Mouse (Mus musculus) kidney, postnatal 14 days (tissue): ENCODE measurements around the gene Prdx5.
A peak's percentile ranks its signal among the peaks of the same experiment; 100 is the strongest.

ENCODE experiments used
- DNase-seq: peaks from one replicate; pipeline ENCODE4 v3.0.0; 2022; ENCODE audit warnings: mixed read lengths

The Prdx5 gene

DNA sequence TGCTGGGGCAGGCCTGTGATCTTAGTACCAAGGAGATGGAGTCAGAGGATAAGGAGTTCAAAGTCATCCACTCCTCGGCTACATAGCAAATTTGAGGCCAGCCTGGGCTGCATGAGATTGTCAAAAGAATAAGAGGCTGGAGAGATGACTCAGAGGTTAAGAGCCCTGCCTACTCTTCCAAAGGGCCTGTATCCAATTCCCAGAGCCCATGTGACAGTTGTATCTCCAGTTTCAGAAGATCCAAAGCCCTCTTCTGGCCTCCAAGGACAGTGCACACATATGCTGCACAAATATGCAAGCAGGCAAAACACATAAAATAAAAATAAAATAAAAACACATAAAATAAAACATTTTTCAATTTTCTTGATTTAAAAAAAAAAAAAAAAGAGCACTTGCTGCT, 35.6 kb downstream of the Prdx5 start:
- DNase-seq = no peak

DNA sequence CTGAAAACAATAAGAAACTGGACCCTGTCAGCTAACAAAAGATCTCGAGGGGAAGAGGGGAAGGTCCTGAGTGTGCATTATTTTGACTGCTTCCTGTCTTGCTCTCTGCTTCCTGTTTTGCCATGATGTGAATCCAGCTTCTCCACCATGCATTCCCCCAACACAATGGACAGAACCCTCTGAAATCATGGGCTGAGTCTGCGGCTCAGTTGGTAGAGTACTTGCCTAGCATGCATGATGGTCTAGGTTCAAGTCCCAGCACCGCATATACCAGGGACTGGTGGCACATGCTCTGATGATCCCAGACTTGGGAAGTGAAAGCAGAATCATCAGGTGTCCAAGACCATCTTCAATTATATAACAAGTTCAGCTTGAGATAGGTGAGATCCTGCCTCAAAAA, 37.2 kb downstream of the Prdx5 start:
- no peak for DNase-seq

DNA sequence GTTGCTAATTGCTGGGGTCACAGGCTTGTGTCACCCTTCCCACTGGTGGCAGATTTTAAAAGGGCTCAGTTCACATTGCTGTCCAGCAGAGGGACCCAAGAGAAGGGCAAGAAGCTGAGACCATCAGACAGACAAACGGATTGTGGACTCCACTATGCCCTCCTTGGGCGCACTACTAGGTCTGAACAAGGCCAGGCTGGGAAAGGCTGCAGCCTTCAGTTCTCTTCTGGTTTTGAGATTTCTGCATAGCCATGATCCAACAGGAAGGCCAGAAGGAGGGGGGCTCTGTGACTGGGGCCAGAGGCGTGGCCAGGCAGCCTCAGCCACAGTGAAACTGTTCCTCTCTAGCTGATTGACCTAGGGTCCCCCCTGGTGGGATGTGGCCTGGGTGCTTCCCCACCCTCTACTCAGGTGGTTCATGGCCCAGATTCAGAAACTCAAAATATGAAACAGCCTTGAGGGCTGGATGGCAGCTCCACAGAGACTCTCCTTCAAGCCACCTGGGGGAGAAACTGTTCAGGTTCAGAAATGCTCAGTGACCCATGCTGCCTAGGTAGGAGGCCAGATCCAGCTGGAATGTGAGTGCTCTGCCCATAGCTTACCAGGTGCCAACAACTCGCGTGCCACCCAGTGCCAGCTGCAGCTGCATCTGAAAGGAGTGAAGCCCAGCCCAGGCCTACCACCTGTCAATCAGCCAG, 38.2 kb downstream of the Prdx5 start:
- DNase-seq = peak; percentile 88

DNA sequence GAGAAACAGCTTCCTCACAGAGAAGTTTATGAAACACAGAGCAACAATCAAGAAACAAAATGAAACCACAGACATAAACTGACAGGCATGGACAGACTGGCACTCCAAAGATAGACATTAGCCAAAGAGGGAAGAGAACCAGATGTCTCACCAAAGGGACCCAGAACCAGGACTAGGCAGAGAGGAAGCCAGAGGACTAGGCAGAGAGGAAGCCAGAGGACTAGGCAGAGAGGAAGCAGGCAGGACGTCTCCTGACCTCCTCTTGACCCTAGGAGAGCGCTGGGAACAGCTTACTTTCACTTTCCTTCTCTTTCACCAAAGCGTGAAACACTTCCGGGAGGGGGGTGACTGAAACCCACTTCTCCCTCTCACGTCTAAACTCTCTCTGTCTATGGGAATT, 40.6 kb downstream of the Prdx5 start:
- peak; percentile 77 for DNase-seq

DNA sequence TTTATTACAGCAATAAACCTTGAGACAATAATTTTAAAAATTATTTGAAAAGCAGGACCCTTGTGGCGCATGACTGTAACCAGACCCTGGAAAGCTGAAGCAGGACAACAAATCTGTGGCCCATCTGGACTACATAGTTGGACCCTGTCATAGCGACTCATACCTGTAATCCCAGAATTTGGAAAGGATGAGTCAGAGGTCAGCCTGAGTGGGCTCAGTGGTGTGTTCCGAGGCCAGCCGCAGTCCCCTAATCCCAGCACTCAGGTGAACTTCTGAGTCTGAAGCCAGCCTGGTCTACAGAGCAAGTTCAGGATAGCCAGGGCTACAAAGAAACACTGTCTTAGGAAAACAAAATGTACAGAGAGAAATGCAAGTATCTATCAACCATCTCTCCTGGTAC, 48.5 kb downstream of the Prdx5 start:
- no peak for DNase-seq

DNA sequence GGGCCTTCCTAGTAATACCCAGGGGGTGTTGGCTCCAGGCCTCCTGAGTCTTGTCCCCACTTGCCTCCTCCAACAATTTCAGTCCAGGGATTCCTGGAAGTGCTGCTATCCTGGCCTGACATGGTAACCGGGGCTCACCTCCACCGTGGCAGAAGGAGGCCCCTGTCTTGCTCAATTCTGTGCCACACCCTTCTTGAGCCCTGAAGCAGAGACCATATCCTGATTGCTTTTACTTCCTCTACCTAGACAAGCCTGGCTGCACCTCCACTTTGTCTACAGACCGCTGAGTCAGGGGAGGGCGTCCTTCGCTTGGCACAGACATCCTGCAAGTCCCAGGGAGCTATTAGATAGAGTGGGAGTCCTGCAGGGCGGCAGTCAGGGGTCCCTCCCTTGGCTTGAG, 49.2 kb downstream of the Prdx5 start:
- DNase-seq = no peak

DNA sequence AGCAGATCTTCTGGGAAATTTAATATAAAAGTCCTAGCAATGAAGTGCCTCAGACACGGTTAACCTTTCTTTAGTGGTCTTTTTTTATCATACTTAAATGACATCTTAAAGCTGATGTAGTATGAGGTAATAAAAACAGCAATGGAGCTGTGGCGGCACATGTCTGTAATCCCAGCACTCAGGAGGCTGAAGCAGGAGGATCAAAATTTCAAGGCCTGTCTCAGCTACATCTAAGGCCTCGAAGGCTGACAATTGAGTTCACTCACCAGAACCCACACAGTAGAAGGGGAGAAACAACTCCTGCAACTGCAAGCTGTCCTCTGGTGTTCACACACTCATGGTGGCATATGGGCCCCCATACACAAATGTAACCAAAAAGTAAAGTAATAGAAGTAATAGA, 49.9 kb downstream of the Prdx5 start:
- DNase-seq = no peak

DNA sequence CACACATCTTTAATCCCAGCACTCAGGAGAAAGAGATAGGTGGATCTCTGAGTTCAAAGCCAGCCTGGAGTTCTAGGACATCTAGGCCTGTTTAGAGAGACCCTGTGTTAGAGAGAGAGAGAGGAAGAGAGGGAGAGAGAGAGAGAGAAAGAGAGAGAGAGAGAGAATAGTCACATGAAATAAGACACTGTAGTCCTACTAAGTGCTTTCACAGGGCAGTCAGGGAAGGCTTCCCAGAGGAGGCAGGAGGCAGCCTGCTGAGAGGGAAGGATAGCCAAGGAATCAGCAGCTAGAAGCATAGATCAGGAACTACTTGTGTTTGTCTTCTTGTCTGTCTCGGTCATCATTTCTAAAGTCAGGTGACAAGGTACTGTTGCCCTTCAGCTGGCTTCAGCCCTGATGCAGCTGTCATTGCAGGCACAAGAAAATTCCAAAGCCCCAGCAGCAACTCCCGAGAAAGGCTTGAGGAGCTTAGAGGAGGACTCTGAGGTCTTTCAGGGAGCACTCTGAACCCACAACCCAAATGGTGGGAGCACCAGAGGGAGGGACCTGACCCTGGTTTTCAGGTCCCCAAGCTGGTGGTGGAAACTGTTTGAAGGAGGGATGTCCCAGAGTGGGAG, 50.8 kb downstream of the Prdx5 start:
- no peak for DNase-seq

DNA sequence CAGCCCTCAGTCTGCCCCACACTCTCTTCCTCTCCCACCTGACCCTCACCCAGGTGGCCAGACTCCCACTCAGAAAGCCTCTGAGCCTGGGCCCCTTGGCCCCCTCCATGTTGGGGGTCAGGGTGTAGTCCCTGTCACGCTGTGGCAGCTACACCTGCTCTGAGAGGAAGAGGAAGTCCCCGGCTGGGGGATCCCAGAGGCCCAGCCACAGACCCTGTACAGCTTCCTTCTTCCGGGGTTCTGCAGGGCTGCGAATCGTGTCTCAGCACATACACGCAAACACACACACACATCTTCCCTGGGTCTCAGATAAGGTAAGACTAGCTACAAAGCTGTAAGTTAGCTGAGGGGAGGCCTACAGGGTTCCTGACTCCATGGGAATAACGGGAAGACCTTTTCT, 51.9 kb downstream of the Prdx5 start, which contains the start of gene Ccdc88b:
Ccdc88b (minus strand) TSS at position 181 of the 400 bp plus-strand sequence.
- no peak for DNase-seq

DNA sequence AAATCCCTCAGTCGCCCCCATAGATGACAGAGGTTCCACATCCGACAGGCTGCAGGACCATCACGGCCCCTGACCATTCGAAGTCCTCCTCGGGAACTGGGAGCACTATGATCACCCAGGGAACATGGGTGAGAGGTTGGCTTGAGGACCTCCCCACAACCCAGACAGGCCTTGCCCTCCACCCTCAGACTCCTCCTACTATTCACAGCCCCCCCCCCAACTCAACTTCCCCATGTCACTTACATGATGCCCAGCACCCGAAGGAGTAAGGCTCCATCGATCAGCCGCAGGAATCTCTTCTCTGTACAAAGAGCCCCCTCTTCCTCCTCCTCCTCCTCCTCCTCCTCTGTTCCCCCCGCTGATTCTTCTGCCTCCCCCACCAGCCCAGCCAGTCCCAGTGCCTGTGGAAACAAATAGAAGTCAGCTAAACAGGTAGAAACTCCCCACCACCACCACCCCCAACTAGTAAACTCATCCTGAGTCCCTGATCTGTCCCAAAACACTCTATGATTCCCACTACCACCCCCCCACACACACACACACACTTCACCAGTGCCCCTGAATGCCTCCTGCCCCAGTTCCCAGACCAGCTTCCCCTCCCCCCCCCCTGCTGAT, 52.4 kb downstream of the Prdx5 start:
- DNase-seq = no peak

DNA sequence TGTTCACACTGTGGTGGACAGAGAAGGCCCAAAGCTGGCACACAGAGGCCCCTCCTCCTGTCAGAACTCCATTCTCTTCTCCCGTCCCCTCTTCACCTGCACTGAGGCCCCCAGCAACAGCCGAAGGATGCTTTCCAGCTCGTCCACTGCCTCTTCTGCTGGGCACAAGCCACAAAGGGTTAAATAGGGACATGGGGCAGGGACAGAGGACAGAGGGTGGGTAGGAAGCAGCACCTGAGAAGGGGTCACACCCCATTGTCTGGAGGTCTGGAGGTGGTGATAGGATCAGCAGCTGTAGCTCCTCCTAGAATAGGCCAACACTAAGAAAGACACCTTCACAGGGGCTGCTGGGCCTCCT, 52.9 kb downstream of the Prdx5 start:
- DNase-seq = no peak
